Mouse (Mus musculus) CH12F3 (cell line): ENCODE data around the gene Mettl7a2.
"Not testable (repeated sequence)": the region's sequence is repeated elsewhere in the genome, so short reads cannot be mapped to it uniquely, and the experiment has no call there.

Experiments
- in situ Hi-C: fragments of 300-500 bp; cut with MboI; formaldehyde crosslinking; loops from 2 replicates; pipeline ENCODE4 v1.14.3; 2020; ENCODE audit warnings: low sequenced_read_pairs

Gene Mettl7a2

GRCm38 (mm10) chr15:100337328-100337727 lies 15.7 kb upstream of the Mettl7a2 start:
- in situ Hi-C loops, result not testable (repeated sequence)

- in situ Hi-C loops, result not testable (repeated sequence)
Measured at GRCm38 (mm10) chr15:100337847-100338246, 15.2 kb upstream of the Mettl7a2 start.

GRCm38 (mm10) chr15:100341314-100341980 lies 11.6 kb upstream of the Mettl7a2 start:
- in situ Hi-C loops, result not testable (repeated sequence)

GRCm38 (mm10) chr15:100345484-100345883 lies 7.5 kb upstream of the Mettl7a2 start:
- in situ Hi-C loops, result no loop called here

GRCm38 (mm10) chr15:100346761-100347160 lies 6.2 kb upstream of the Mettl7a2 start:
- in situ Hi-C loops, result no loop called here

GRCm38 (mm10) chr15:100349496-100349895 lies 3.5 kb upstream of the Mettl7a2 start:
- in situ Hi-C loops, result no loop called here

GRCm38 (mm10) chr15:100351501-100352060 lies 1.4 kb upstream of the Mettl7a2 start:
- in situ Hi-C loops, result no loop called here

- in situ Hi-C loops, result not testable (repeated sequence)
Measured at GRCm38 (mm10) chr15:100353399-100353798, 399 bp downstream of the Mettl7a2 start.

GRCm38 (mm10) chr15:100355876-100356275 lies 2.9 kb downstream of the Mettl7a2 start:
- in situ Hi-C loops, result no loop called here

GRCm38 (mm10) chr15:100364242-100364641 lies 11.2 kb downstream of the Mettl7a2 start, which contains the start of gene Higd1c:
Gene Higd1c, plus strand, starts transcription at chr15:100364542.
- in situ Hi-C loops, result no loop called here

- in situ Hi-C loops, result not testable (repeated sequence)
Measured at GRCm38 (mm10) chr15:100365967-100366366, 13.0 kb downstream of the Mettl7a2 start.

- in situ Hi-C loops, result no loop called here
Measured at GRCm38 (mm10) chr15:100367119-100367518, 14.1 kb downstream of the Mettl7a2 start.

- in situ Hi-C loops, result no loop called here
Measured at GRCm38 (mm10) chr15:100375066-100375465, 22.1 kb downstream of the Mettl7a2 start.

- in situ Hi-C loops, result not testable (repeated sequence)
Measured at GRCm38 (mm10) chr15:100377847-100378505, 25.0 kb downstream of the Mettl7a2 start.

GRCm38 (mm10) chr15:100379658-100380057 lies 26.7 kb downstream of the Mettl7a2 start:
- in situ Hi-C loops, result no loop called here

GRCm38 (mm10) chr15:100380104-100380503 lies 27.1 kb downstream of the Mettl7a2 start:
- in situ Hi-C loops, result no loop called here

GRCm38 (mm10) chr15:100385705-100386104 lies 32.7 kb downstream of the Mettl7a2 start:
- in situ Hi-C loops, result no loop called here

GRCm38 (mm10) chr15:100387544-100388223 lies 34.7 kb downstream of the Mettl7a2 start:
- in situ Hi-C loops, result no loop called here

- in situ Hi-C loops, result no loop called here
Measured at GRCm38 (mm10) chr15:100388224-100388835, 35.3 kb downstream of the Mettl7a2 start.

- in situ Hi-C loops, result no loop called here
Measured at GRCm38 (mm10) chr15:100388886-100389285, 35.9 kb downstream of the Mettl7a2 start.

- in situ Hi-C loops, result no loop called here
Measured at GRCm38 (mm10) chr15:100391066-100391465, 38.1 kb downstream of the Mettl7a2 start.
